Mouse (Mus musculus) stomach, postnatal 0 days (tissue): ENCODE measurements around the gene Cend1. TPM values are rescaled to one million over a fixed set of nuclear protein-coding genes. Genes with fewer than 3 reads are reported as not detected.
"Not testable (repeated sequence)": the region's sequence is repeated elsewhere in the genome, so short reads cannot be mapped to it uniquely, and the experiment has no call there.

ENCODE experiments used
- ATAC-seq: fragments of 200-750 bp; cut with Nextera tagmentation; 2 replicates; pipeline ENCODE4 v1.8.0; 2017; ENCODE audit not compliant: low FRiP score, low TSS enrichment
- DNase-seq: peaks from one replicate; pipeline ENCODE4 v3.0.0-alpha.2; 2016; ENCODE audit warnings: low spot score
- H3K27ac ChIP-seq: fragments of 300-500 bp; sonication (generic); replicated peaks from 2 replicates; pipeline ENCODE4 v1.5.1; 2014; ENCODE audit warnings: mild to moderate bottlenecking, control low read depth
- H3K27me3 ChIP-seq: fragments of 300-500 bp; sonication (generic); 2 replicates; pipeline ENCODE4 v1.6.1; 2014; ENCODE audit warnings: low read length; ENCODE audit not compliant: control insufficient read depth, insufficient read depth
- H3K36me3 ChIP-seq: fragments of 300-500 bp; sonication (generic); 2 replicates; pipeline ENCODE4 v1.6.1; 2014; ENCODE audit warnings: low read length, mixed read lengths; ENCODE audit not compliant: control insufficient read depth, insufficient read depth
- H3K4me1 ChIP-seq: fragments of 300-500 bp; sonication (generic); replicated peaks from 2 replicates; pipeline ENCODE4 v1.6.1; 2014; ENCODE audit warnings: antibody characterized with exemption; ENCODE audit not compliant: control insufficient read depth, insufficient read depth
- H3K4me2 ChIP-seq: fragments of 300-500 bp; sonication (generic); replicated peaks from 2 replicates; pipeline ENCODE4 v1.6.1; 2014; ENCODE audit warnings: low read depth, mild to moderate bottlenecking, control low read depth, moderate library complexity
- H3K4me3 ChIP-seq: fragments of 300-500 bp; sonication (generic); 2 replicates; pipeline ENCODE4 v1.5.1; 2014; ENCODE audit warnings: low read depth, low read length, control low read depth
- H3K9ac ChIP-seq: fragments of 300-500 bp; sonication (generic); 2 replicates; pipeline ENCODE4 v1.6.1; 2014; ENCODE audit warnings: mild to moderate bottlenecking, low read length, control low read depth, mixed read lengths
- H3K9me3 ChIP-seq: fragments of 300-500 bp; sonication (generic); 2 replicates; pipeline ENCODE4 v1.6.1; 2016; ENCODE audit warnings: low read length; ENCODE audit not compliant: control insufficient read depth
- CTCF ChIP-seq: IDR thresholded peaks from 2 replicates; pipeline ENCODE4 v1.5.1; 2016; ENCODE audit warnings: antibody characterized with exemption, low read depth, mild to moderate bottlenecking, moderate library complexity
- EP300 ChIP-seq: optimal IDR thresholded peaks from 2 replicates; pipeline ENCODE3; 2016; ENCODE audit warnings: antibody characterized with exemption
- WGBS: fragments of 180-500 bp; shearing (Covaris S2); extraction: QIAGEN DNeasy Blood & Tissue Kit; methylation state at CpG from one replicate; pipeline ENCODE4 v1.1.7; 2014; 5-methylcytosine and 5-hydroxymethylcytosine counted together
- polyA plus RNA-seq: library from polyadenylated mRNA; unstranded; fragments of >200 nt; fragmentation: Nextera tagmentation; extraction: Ambion mirVana; gene quantifications from 2 replicates; pipeline ENCODE4 v1.2.1, GENCODE M21; 2015

Cend1 gene
- polyA plus RNA-seq, 1 experiment from 2014 or later: 2.0 TPM

GRCm38 (mm10) chr7:141455610-141456314, 26.5 kb upstream of the Cend1 start:
- Histone ChIP-seq H3K9ac (peak overlapping the region; percentile 79), H3K27me3 (no peaks in the 10 kb centered on the region), H3K4me1 (0 out of 2 replicates have a peak, but pooled peaks cover 3% of the 10 kb centered on the region), H3K4me3 (peak overlapping the region; percentile 57), H3K9me3 (no peaks in the 10 kb centered on the region), H3K4me2 (peak overlapping the region; percentile 86), H3K27ac (peak overlapping the region; percentile 87), H3K36me3 (peaks cover 6% of the 10 kb centered on the region; the same call in 1 of the 2 replicates)
- ATAC-seq: peak; percentile 44
- 3% methylated on average over 23 of the region's 23 CpGs for WGBS
- peak; percentile 85 for DNase-seq
- no peak for TF ChIP-seq EP300
- 0 out of 2 replicates have a peak, but pooled peaks have one; percentile 3 for TF ChIP-seq CTCF

- H3K9me3 ChIP-seq: no peaks in the 10 kb centered on the region
- WGBS: under 1% methylated on average over 44 of the region's 45 CpGs
- peak within 1 kb of the TSS; percentile 87 for H3K27ac ChIP-seq
- peak within 1 kb of the TSS; percentile 57 for H3K4me3 ChIP-seq
- TF ChIP-seq EP300 (no peak), CTCF (peak; percentile 52; the same call in 1 of the 2 replicates)
- DNase-seq: peak; percentile 99
- H3K27me3 ChIP-seq: no peaks in the 10 kb centered on the region
- peak; percentile 83 for ATAC-seq
- H3K4me1 ChIP-seq: 0 out of 2 replicates have a peak, but pooled peaks cover 3% of the 10 kb centered on the region
- H3K36me3 ChIP-seq: peaks cover 6% of the 10 kb centered on the region; the same call in 1 of the 2 replicates
- peak within 1 kb of the TSS; percentile 79 for H3K9ac ChIP-seq
- H3K4me2 ChIP-seq: peak within 1 kb of the TSS; percentile 86
Observed at GRCm38 (mm10) chr7:141454967-141455551, 25.8 kb upstream of the Cend1 start, which contains the start of gene Pnpla2. Gene Pnpla2 (plus strand): TSS chr7:141455198.

GRCm38 (mm10) chr7:141453636-141454035, 24.3 kb upstream of the Cend1 start:
- H3K27me3 ChIP-seq: no peaks in the 10 kb centered on the region
- no peak overlapping the region for H3K9ac ChIP-seq
- TF ChIP-seq CTCF: no peak
- WGBS: 72% methylated on average over 2 of the region's 2 CpGs
- H3K36me3 ChIP-seq: peaks cover 4% of the 10 kb centered on the region; the same call in 1 of the 2 replicates
- no peak for DNase-seq
- no peak for ATAC-seq
- no peak overlapping the region for H3K4me3 ChIP-seq
- no peaks in the 10 kb centered on the region for H3K9me3 ChIP-seq
- H3K4me2 ChIP-seq: no peak overlapping the region
- peaks cover 3% of the 10 kb centered on the region; the same call in 1 of the 2 replicates for H3K4me1 ChIP-seq
- no peak overlapping the region for H3K27ac ChIP-seq

DNA sequence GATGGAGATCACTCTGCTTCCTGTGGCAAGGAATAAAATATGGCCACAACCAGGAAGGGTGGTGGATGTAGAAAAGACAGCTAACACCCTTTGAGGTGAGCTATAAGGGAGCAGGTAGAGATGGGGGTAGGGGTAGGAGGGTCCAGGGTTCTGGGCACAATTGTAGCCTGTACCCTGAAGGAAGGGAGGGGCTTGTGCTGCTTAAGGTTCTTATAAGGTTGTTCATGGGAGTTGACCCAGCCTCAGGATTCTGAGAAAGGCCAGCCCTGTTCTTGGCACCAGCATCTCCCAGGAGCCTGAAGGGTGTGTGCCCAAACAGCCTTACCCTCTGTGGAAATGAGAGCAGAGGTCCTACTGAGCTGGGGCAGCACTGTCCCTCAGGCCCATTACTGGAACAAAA, 22.6 kb upstream of the Cend1 start:
- no peak overlapping the region for H3K9ac ChIP-seq
- TF ChIP-seq CTCF: no peak
- TF ChIP-seq EP300: no peak
- no peaks in the 10 kb centered on the region for H3K9me3 ChIP-seq
- peak overlapping the region; percentile 46 for H3K27ac ChIP-seq
- DNase-seq (peak; percentile 69), ATAC-seq (peak; percentile 5; the same call in 1 of the 2 replicates)
- H3K4me3 ChIP-seq: no peak overlapping the region
- peaks cover 3% of the 10 kb centered on the region; the same call in 1 of the 2 replicates for H3K4me1 ChIP-seq
- no peaks in the 10 kb centered on the region for H3K27me3 ChIP-seq
- H3K36me3 ChIP-seq: peaks cover 6% of the 10 kb centered on the region; the same call in 1 of the 2 replicates
- H3K4me2 ChIP-seq: no peak overlapping the region

GRCm38 (mm10) chr7:141447110-141447991, 18.1 kb upstream of the Cend1 start, which contains the start of gene Rplp2:
Gene Rplp2 (plus strand): TSS chr7:141447370.
- peak within 1 kb of the TSS; percentile 77 for H3K4me3 ChIP-seq
- H3K4me1 ChIP-seq: peaks cover 4% of the 10 kb centered on the region; the same call in 1 of the 2 replicates
- H3K27me3 ChIP-seq: no peaks in the 10 kb centered on the region
- TF ChIP-seq CTCF: no peak
- no peak for TF ChIP-seq EP300
- H3K36me3 ChIP-seq: peaks cover 6% of the 10 kb centered on the region; the same call in 1 of the 2 replicates
- DNase-seq (peak; percentile 94), ATAC-seq (peak; percentile 88)
- H3K4me2 ChIP-seq: peak within 1 kb of the TSS; percentile 70
- H3K9ac ChIP-seq: peak within 1 kb of the TSS; percentile 88
- under 1% methylated on average over 63 of the region's 63 CpGs for WGBS
- no peaks in the 10 kb centered on the region for H3K9me3 ChIP-seq
- peak within 1 kb of the TSS; percentile 83 for H3K27ac ChIP-seq

GRCm38 (mm10) chr7:141446374-141446773, 17.1 kb upstream of the Cend1 start:
- H3K4me2 ChIP-seq: peak overlapping the region; percentile 70; the same call in 1 of the 2 replicates
- H3K36me3 ChIP-seq, H3K27ac ChIP-seq: not testable (repeated sequence)

More at GRCm38 (mm10) chr7:141446374-141446773, 17.1 kb upstream of the Cend1 start:
- not testable (repeated sequence) for H3K4me3 ChIP-seq, H3K4me1 ChIP-seq, H3K27me3 ChIP-seq, ATAC-seq, H3K9me3 ChIP-seq, H3K9ac ChIP-seq, DNase-seq
- WGBS: 76% methylated on average over 3 of the region's 3 CpGs
